Mouse (Mus musculus): ENCODE data around the gene Gm16181.

DNA sequence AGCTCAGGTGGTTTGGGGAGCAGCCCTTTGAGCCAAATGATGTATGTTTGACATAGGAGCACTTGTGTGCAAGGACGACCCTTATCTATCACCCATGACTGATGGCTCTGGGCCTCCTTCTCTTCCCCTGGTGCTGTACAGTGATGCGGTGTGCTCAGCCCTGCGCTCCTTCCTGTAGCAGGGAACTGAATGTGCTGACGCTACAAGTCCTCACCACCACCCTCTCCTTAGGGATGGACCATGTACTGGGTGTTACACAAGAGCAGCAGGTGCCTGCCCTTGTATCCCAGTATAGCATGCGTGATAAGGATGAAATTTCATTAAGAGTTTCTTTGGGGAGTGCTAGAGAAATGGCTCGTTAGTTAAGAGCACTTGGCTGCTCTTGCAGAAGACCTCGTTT, 26.5 kb downstream of the Gm16181 start:
- no peak for TF ChIP-seq POLR2A (IDR thresholded peaks at IDR 0.05; ENCODE audit: control insufficient read depth, low read depth, low read length)
- no peak for TF ChIP-seq CTCF (IDR thresholded peaks at IDR 0.05; ENCODE audit: control insufficient read depth, insufficient read depth, insufficient replicate concordance, low read depth, low read length)

Data from testis, adult 2 months (tissue).